Mouse (Mus musculus) forebrain, embryonic 10.5 days (tissue): ENCODE results near the gene Paox. TPM values are rescaled to one million over a fixed set of nuclear protein-coding genes. Genes with fewer than 3 reads are reported as not detected.
"Not testable (repeated sequence)": the region's sequence is repeated elsewhere in the genome, so short reads cannot be mapped to it uniquely, and the experiment has no call there.

Experiments
- DNase-seq: peaks from one replicate; pipeline ENCODE4 v3.0.0-alpha.2; 2017; ENCODE audit warnings: low spot score; ENCODE audit errors: extremely low spot score
- H3K27ac ChIP-seq: fragments of 300-500 bp; sonication (generic); 2 replicates; pipeline ENCODE4 v1.5.1; 2016; ENCODE audit warnings: mild to moderate bottlenecking
- H3K27me3 ChIP-seq: fragments of 300-500 bp; sonication (generic); 2 replicates; pipeline ENCODE4 v1.6.1; 2016; ENCODE audit warnings: mild to moderate bottlenecking; ENCODE audit not compliant: poor library complexity, severe bottlenecking
- H3K36me3 ChIP-seq: fragments of 300-500 bp; sonication (generic); replicated peaks from 2 replicates; pipeline ENCODE4 v1.6.1; 2016; ENCODE audit warnings: mild to moderate bottlenecking, moderate library complexity
- H3K4me1 ChIP-seq: fragments of 300-500 bp; sonication (generic); 2 replicates; pipeline ENCODE4 v1.6.1; 2016
- H3K4me3 ChIP-seq: fragments of 300-500 bp; sonication (generic); 2 replicates; pipeline ENCODE4 v1.5.1; 2016; ENCODE audit warnings: mild to moderate bottlenecking, moderate library complexity
- H3K9me3 ChIP-seq: fragments of 300-500 bp; sonication (generic); 2 replicates; pipeline ENCODE4 v1.6.1; 2016; ENCODE audit warnings: mild to moderate bottlenecking, moderate library complexity
- WGBS: fragments of 180-500 bp; shearing (Covaris S2); methylation state at CpG from one replicate; pipeline ENCODE4 v1.1.7; 2016; 5-methylcytosine and 5-hydroxymethylcytosine counted together
- polyA plus RNA-seq: library from polyadenylated mRNA; unstranded; fragments of >200 nt; fragmentation: Nextera tagmentation; extraction: Ambion mirVana; gene quantifications from 2 replicates; pipeline ENCODE4 v1.2.1, GENCODE M21; 2016

Gene Paox
- polyA plus RNA-seq, 1 experiment from 2014 or later, result 17.2 TPM

- peak overlapping the region; percentile 91 for H3K27ac ChIP-seq
- peaks cover 20% of the 10 kb centered on the region for H3K4me1 ChIP-seq
- H3K4me3 ChIP-seq, result peak overlapping the region; percentile 74
- 2% methylated on average over 40 of the region's 40 CpGs for WGBS
- DNase-seq, result peak; percentile 96
- peaks cover 13% of the 10 kb centered on the region for H3K36me3 ChIP-seq
- H3K27me3 ChIP-seq, result peaks cover 9% of the 10 kb centered on the region; the same call in 1 of the 2 replicates
- no peaks in the 10 kb centered on the region for H3K9me3 ChIP-seq
Observed at GRCm38 (mm10) chr7:140125278-140126021, 9.9 kb downstream of the Paox start.

GRCm38 (mm10) chr7:140126022-140126350 lies 10.4 kb downstream of the Paox start:
- Histone ChIP-seq H3K27ac (peak overlapping the region; percentile 91), H3K9me3 (no peaks in the 10 kb centered on the region), H3K36me3 (peaks cover 15% of the 10 kb centered on the region), H3K4me1 (peaks cover 20% of the 10 kb centered on the region), H3K27me3 (peaks cover 9% of the 10 kb centered on the region; the same call in 1 of the 2 replicates), H3K4me3 (peak overlapping the region; percentile 74)
- WGBS, result 3% methylated on average over 5 of the region's 5 CpGs
- no peak for DNase-seq

GRCm38 (mm10) chr7:140126934-140127333 lies 11.3 kb downstream of the Paox start:
- Histone ChIP-seq H3K36me3 (peaks cover 18% of the 10 kb centered on the region), H3K4me1 (peaks cover 20% of the 10 kb centered on the region), H3K4me3 (peak overlapping the region; percentile 0; the same call in 1 of the 2 replicates), H3K27ac (no peak overlapping the region), H3K27me3 (peaks cover 9% of the 10 kb centered on the region; the same call in 1 of the 2 replicates), H3K9me3 (no peaks in the 10 kb centered on the region)
- 91% methylated on average over 3 of the region's 3 CpGs for WGBS
- no peak for DNase-seq

GRCm38 (mm10) chr7:140127911-140128310 lies 12.3 kb downstream of the Paox start:
- H3K36me3 ChIP-seq, result peaks cover 18% of the 10 kb centered on the region
- no peak overlapping the region for H3K27ac ChIP-seq
- WGBS, result 85% methylated on average over 2 of the region's 2 CpGs
- peaks cover 20% of the 10 kb centered on the region for H3K4me1 ChIP-seq
- DNase-seq, result no peak
- no peaks in the 10 kb centered on the region for H3K9me3 ChIP-seq
- H3K27me3 ChIP-seq, result peaks cover 9% of the 10 kb centered on the region; the same call in 1 of the 2 replicates
- H3K4me3 ChIP-seq, result no peak overlapping the region

DNA sequence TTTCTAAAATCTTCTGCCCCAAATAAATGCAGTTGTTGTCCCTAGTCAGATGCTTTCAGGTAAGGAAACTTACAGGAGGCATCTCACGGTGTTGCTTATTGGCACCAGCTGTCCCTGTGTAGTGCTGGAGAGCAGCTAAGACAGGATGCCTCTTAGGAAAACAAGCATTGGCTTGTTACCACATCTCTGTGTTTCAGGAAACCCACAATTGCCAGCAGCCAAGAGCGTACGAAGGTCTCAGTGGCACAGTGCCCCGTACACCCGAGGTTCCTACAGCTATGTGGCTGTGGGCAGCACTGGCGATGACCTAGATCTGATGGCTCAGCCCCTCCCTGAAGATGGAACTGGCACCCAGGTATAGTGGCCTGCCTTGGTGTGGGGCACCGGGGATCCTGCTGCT lies 16.6 kb downstream of the Paox start:
- DNase-seq, H3K27me3 ChIP-seq, H3K4me1 ChIP-seq, H3K4me3 ChIP-seq, H3K9me3 ChIP-seq, H3K27ac ChIP-seq: not testable (repeated sequence)
- H3K36me3 ChIP-seq, result peaks cover 20% of the 10 kb centered on the region
- WGBS, result 95% methylated on average over 7 of the region's 7 CpGs

DNA sequence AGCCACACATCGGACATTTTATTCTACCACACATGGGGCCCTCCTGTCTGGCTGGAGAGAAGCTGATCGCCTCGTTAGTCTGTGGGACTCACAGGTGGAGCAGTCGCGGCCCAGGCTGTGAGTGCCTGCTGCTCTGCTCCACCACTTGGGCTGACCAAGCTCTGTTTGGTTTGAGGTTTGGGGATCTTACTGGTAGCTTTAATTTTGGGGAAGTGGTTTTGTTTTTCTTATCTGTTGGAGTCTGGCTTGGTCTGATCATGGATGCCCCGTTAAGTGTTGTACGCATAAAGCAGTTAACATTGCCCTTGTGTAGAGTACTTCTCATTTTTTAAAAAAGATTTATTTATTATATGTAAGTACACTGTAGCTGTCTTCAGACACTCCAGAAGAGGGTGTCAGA lies 18.4 kb downstream of the Paox start:
- H3K9me3 ChIP-seq, H3K4me3 ChIP-seq, DNase-seq, H3K4me1 ChIP-seq, H3K27me3 ChIP-seq, H3K27ac ChIP-seq: not testable (repeated sequence)
- 94% methylated on average over 7 of the region's 7 CpGs for WGBS
- H3K36me3 ChIP-seq, result peaks cover 20% of the 10 kb centered on the region

- WGBS, result 90% methylated on average over 5 of the region's 5 CpGs
- Histone ChIP-seq H3K27me3 (no peaks in the 10 kb centered on the region), H3K36me3 (peaks cover 10% of the 10 kb centered on the region), H3K27ac (no peak overlapping the region), H3K4me3 (no peak overlapping the region), H3K4me1 (peaks cover 9% of the 10 kb centered on the region), H3K9me3 (no peaks in the 10 kb centered on the region)
- no peak for DNase-seq
Observed at GRCm38 (mm10) chr7:140135106-140135770, 19.6 kb downstream of the Paox start.

- no peaks in the 10 kb centered on the region for H3K9me3 ChIP-seq
- H3K4me1 ChIP-seq, result peaks cover 9% of the 10 kb centered on the region
- H3K27ac ChIP-seq, result peak within 1 kb of the TSS; percentile 93
- H3K27me3 ChIP-seq, result no peaks in the 10 kb centered on the region
- H3K4me3 ChIP-seq, result peak within 1 kb of the TSS; percentile 92
- 0 out of 2 replicates have a peak, but pooled peaks cover 2% of the 10 kb centered on the region for H3K36me3 ChIP-seq
- DNase-seq, result peak; percentile 94
- WGBS, result 2% methylated on average over 39 of the region's 39 CpGs
Observed at GRCm38 (mm10) chr7:140137135-140138020, 21.8 kb downstream of the Paox start, which contains the start of gene Mtg1. Mtg1 (plus strand) TSS chr7:140137564.

- peak overlapping the region; percentile 93 for H3K27ac ChIP-seq
- peak overlapping the region; percentile 92 for H3K4me3 ChIP-seq
- H3K27me3 ChIP-seq, result no peaks in the 10 kb centered on the region
- DNase-seq, result no peak
- 2% methylated on average over 8 of the region's 8 CpGs for WGBS
- peaks cover 9% of the 10 kb centered on the region for H3K4me1 ChIP-seq
- no peaks in the 10 kb centered on the region for H3K9me3 ChIP-seq
- 0 out of 2 replicates have a peak, but pooled peaks cover 2% of the 10 kb centered on the region for H3K36me3 ChIP-seq
Observed at GRCm38 (mm10) chr7:140138021-140138310, 22.4 kb downstream of the Paox start.

- peaks cover 9% of the 10 kb centered on the region for H3K4me1 ChIP-seq
- peaks cover 2% of the 10 kb centered on the region; the same call in 1 of the 2 replicates for H3K36me3 ChIP-seq
- peak; percentile 46 for DNase-seq
- no peak overlapping the region for H3K4me3 ChIP-seq
- no peaks in the 10 kb centered on the region for H3K9me3 ChIP-seq
- H3K27ac ChIP-seq, result no peak overlapping the region
- H3K27me3 ChIP-seq, result no peaks in the 10 kb centered on the region
- 8% methylated on average over 14 of the region's 14 CpGs for WGBS
Observed at GRCm38 (mm10) chr7:140141350-140141749, 25.8 kb downstream of the Paox start.

GRCm38 (mm10) chr7:140144550-140144949 lies 29.0 kb downstream of the Paox start:
- H3K9me3 ChIP-seq, result no peaks in the 10 kb centered on the region
- peaks cover 9% of the 10 kb centered on the region for H3K36me3 ChIP-seq
- no peak overlapping the region for H3K27ac ChIP-seq
- H3K4me3 ChIP-seq, result no peak overlapping the region
- no peaks in the 10 kb centered on the region for H3K27me3 ChIP-seq
- 88% methylated on average over 4 of the region's 4 CpGs for WGBS
- no peak for DNase-seq
- H3K4me1 ChIP-seq, result no peaks in the 10 kb centered on the region

GRCm38 (mm10) chr7:140153383-140153782 lies 37.8 kb downstream of the Paox start:
- Histone ChIP-seq H3K4me3 (peak overlapping the region; percentile 40), H3K27ac (peak overlapping the region; percentile 58; the same call in 1 of the 2 replicates), H3K9me3 (no peaks in the 10 kb centered on the region), H3K27me3 (peaks cover 65% of the 10 kb centered on the region), H3K36me3 (0 out of 2 replicates have a peak, but pooled peaks cover 2% of the 10 kb centered on the region), H3K4me1 (peaks cover 24% of the 10 kb centered on the region)
- peak; percentile 27 for DNase-seq
- 13% methylated on average over 28 of the region's 28 CpGs for WGBS
